8 mouse cellular contexts compared by ENCODE assay signal in genomic region chr12:20990579-20990978, GRCm38 (mm10). TPM values are rescaled to one million over a fixed set of nuclear protein-coding genes. Genes with fewer than 3 reads are reported as not detected.
A peak's percentile ranks its signal among the peaks of the same experiment; 100 is the strongest.
DNase-seq lines count a peak whose midpoint lies in the region; ATAC-seq and TF ChIP-seq lines count a peak whose summit lies in the region.
"Not testable (repeated sequence)": the region's sequence is repeated elsewhere in the genome, so short reads cannot be mapped to it uniquely, and the experiment has no call there.

No protein-coding gene starts in this region.

- not testable (repeated sequence) for ATAC-seq in forebrain, postnatal 0 days; neural tube, embryonic 13.5 days (ENCODE audit: low read depth); stomach, embryonic 14.5 days (ENCODE audit: insufficient number of reproducible peaks, insufficient read depth, low FRiP score, low read depth)

- TF ChIP-seq CTCF in cortical plate, adult 2 months (IDR thresholded peaks at IDR 0.05; ENCODE audit: extremely low read depth, insufficient read depth, low read length); forebrain, postnatal 0 days (IDR thresholded peaks at IDR 0.05; ENCODE audit: low read depth); lung, adult 2 months (IDR thresholded peaks at IDR 0.05; ENCODE audit: insufficient read depth, low read length): not testable (repeated sequence)

- peak overlapping the region; percentile 44 for H3K4me2 ChIP-seq in forebrain, postnatal 0 days (ENCODE audit: low read depth)
- peak overlapping the region; percentile 53 for H3K4me2 ChIP-seq in neural tube, embryonic 13.5 days
- H3K4me2 ChIP-seq in stomach, embryonic 14.5 days (replicated peaks; ENCODE audit: low read depth, low read length), result not testable (repeated sequence)

- DNase-seq in CD4-positive helper T cell, adult 2 months (ENCODE audit: low read depth, low spot score), result peak; percentile 13
- peak; percentile 7 for DNase-seq in forebrain, postnatal 0 days
- DNase-seq in hindbrain, embryonic 10.5 days (ENCODE audit: low spot score), result peak; percentile 43
- peak; percentile 3 for DNase-seq in layer of hippocampus, adult 11-12 months (ENCODE audit: low spot score)
- DNase-seq in lung, adult 2 months, result not testable (repeated sequence)

- H3K4me1 ChIP-seq in cortical plate, adult 2 months (ENCODE audit: control insufficient read depth, insufficient read depth, low read length); forebrain, postnatal 0 days (ENCODE audit: insufficient read depth); hindbrain, embryonic 10.5 days (replicated peaks); lung, adult 2 months (ENCODE audit: control insufficient read depth, insufficient read depth, low read length); neural tube, embryonic 13.5 days (replicated peaks); stomach, embryonic 14.5 days (ENCODE audit: control insufficient read depth, insufficient read depth, low read length): not testable (repeated sequence)

- H3K36me3 ChIP-seq in forebrain, postnatal 0 days (ENCODE audit: insufficient read depth); hindbrain, embryonic 10.5 days; neural tube, embryonic 13.5 days; stomach, embryonic 14.5 days (ENCODE audit: control insufficient read depth, insufficient read depth, low read length): not testable (repeated sequence)

- peak overlapping the region; percentile 56 for H3K9ac ChIP-seq in forebrain, postnatal 0 days
- peak overlapping the region; percentile 83 for H3K9ac ChIP-seq in neural tube, embryonic 13.5 days
- H3K9ac ChIP-seq in stomach, embryonic 14.5 days (replicated peaks; ENCODE audit: low read depth, low read length), result not testable (repeated sequence)

- TF ChIP-seq POLR2A in cortical plate, adult 2 months (IDR thresholded peaks at IDR 0.05; ENCODE audit: extremely low read depth, insufficient read depth, low read length); lung, adult 2 months (IDR thresholded peaks at IDR 0.05; ENCODE audit: borderline replicate concordance, extremely low read depth, low read depth, low read length): not testable (repeated sequence)

- H3K4me3 ChIP-seq in cortical plate, adult 2 months (ENCODE audit: insufficient read depth, low read length), result peak overlapping the region; percentile 37; the same call in 1 of the 2 replicates
- H3K4me3 ChIP-seq in forebrain, postnatal 0 days (ENCODE audit: low read depth, low read length), result peak overlapping the region; percentile 38
- H3K4me3 ChIP-seq in hindbrain, embryonic 10.5 days, result peak overlapping the region; percentile 64
- peak overlapping the region; percentile 62 for H3K4me3 ChIP-seq in lung, adult 2 months (replicated peaks; ENCODE audit: extremely low read depth, low read depth, low read length)
- peak overlapping the region; percentile 51 for H3K4me3 ChIP-seq in neural tube, embryonic 13.5 days
- H3K4me3 ChIP-seq in stomach, embryonic 14.5 days (ENCODE audit: low read depth, low read length), result peak overlapping the region; percentile 36

- not testable (repeated sequence) for H3K27me3 ChIP-seq in forebrain, postnatal 0 days (ENCODE audit: insufficient read depth, low read length); hindbrain, embryonic 10.5 days (ENCODE audit: insufficient read depth, poor library complexity, severe bottlenecking); neural tube, embryonic 13.5 days; stomach, embryonic 14.5 days (ENCODE audit: control insufficient read depth, insufficient read depth, low read length)

- WGBS in forebrain, postnatal 0 days, result under 1% methylated on average over 42 of the region's 52 CpGs
- under 1% methylated on average over 52 of the region's 52 CpGs for WGBS in hindbrain, embryonic 10.5 days
- under 1% methylated on average over 50 of the region's 52 CpGs for WGBS in lung, adult 2 months
- WGBS in neural tube, embryonic 13.5 days, result under 1% methylated on average over 45 of the region's 52 CpGs
- WGBS in stomach, embryonic 14.5 days, result under 1% methylated on average over 36 of the region's 52 CpGs

- H3K9me3 ChIP-seq in forebrain, postnatal 0 days (ENCODE audit: low read length); hindbrain, embryonic 10.5 days; neural tube, embryonic 13.5 days; stomach, embryonic 14.5 days (ENCODE audit: control insufficient read depth, low read depth, low read length): not testable (repeated sequence)

- H3K27ac ChIP-seq in cortical plate, adult 2 months (ENCODE audit: insufficient read depth, low read length); stomach, embryonic 14.5 days (ENCODE audit: low read length): not testable (repeated sequence)
- 0 out of 2 replicates have a peak overlapping the region, but pooled peaks have one; percentile 29 for H3K27ac ChIP-seq in forebrain, postnatal 0 days (ENCODE audit: low read depth, low read length)
- H3K27ac ChIP-seq in hindbrain, embryonic 10.5 days, result peak overlapping the region; percentile 86
- peak overlapping the region; percentile 69 for H3K27ac ChIP-seq in neural tube, embryonic 13.5 days (replicated peaks)

RNA-seq across cellular contexts. Expression of gene Asap2, which starts 0.3 kb away (rescaled TPM):
- 27.0 and 30.4 TPM in 2 replicates for polyA plus RNA-seq in cortical plate, adult 2 months (2012; rRNA removed)
- total RNA-seq in forebrain, postnatal 0 days (2014; rRNA removed), result 17.5 and 27.8 TPM in 2 replicates
- polyA plus RNA-seq in forebrain, postnatal 0 days (2015; fragmentation: Nextera tagmentation; extraction: Ambion mirVana), result 10.7 and 14.9 TPM in 2 replicates
- 13.8 and 14.1 TPM in 2 replicates for polyA plus RNA-seq in hindbrain, embryonic 10.5 days (2016; fragmentation: Nextera tagmentation; extraction: Ambion mirVana)
- 17.5 and 20.7 TPM in 2 replicates for polyA plus RNA-seq in lung, adult 2 months (2012; rRNA removed)
- polyA plus RNA-seq in neural tube, embryonic 13.5 days (2015; fragmentation: Nextera tagmentation; extraction: Ambion mirVana), result 14.1 and 14.4 TPM in 2 replicates
- polyA plus RNA-seq in stomach, embryonic 14.5 days (2014; fragmentation: Nextera tagmentation; extraction: Ambion mirVana), result 10.9 and 11.9 TPM in 2 replicates
